Mouse (Mus musculus): ENCODE results near the gene Tmem179b. TPM values are rescaled to one million over a fixed set of nuclear protein-coding genes. Genes with fewer than 3 reads are reported as not detected.

Gene Tmem179b
- polyA plus RNA-seq, 1 experiment from 2014 or later, result 67.7 TPM

- no peak for ATAC-seq (ENCODE audit: insufficient read depth)
- Histone ChIP-seq H3K4me2 (peak overlapping the region; percentile 80), H3K4me3 (ENCODE audit: low read depth, low read length) (peak overlapping the region; percentile 100), H3K9ac (peak overlapping the region; percentile 56), H3K9me3 (ENCODE audit: low read depth, low read length) (no peaks in the 10 kb centered on the region), H3K4me1 (ENCODE audit: insufficient read depth) (peaks cover 16% of the 10 kb centered on the region), H3K27me3 (ENCODE audit: insufficient read depth, low read length) (no peaks in the 10 kb centered on the region), H3K27ac (ENCODE audit: low read depth) (peak overlapping the region; percentile 100), H3K36me3 (ENCODE audit: insufficient read depth) (peaks cover 46% of the 10 kb centered on the region)
- no peak for TF ChIP-seq CTCF (IDR thresholded peaks at IDR 0.05; ENCODE audit: low read depth)
- no peak for DNase-seq
- WGBS, result 14% methylated on average over 14 of the region's 14 CpGs
Measured at GRCm38 (mm10) chr19:8818301-8818798, 44.1 kb upstream of the Tmem179b start.

GRCm38 (mm10) chr19:8817001-8817400, 42.7 kb upstream of the Tmem179b start:
- Histone ChIP-seq H3K27me3 (ENCODE audit: insufficient read depth, low read length) (no peaks in the 10 kb centered on the region), H3K27ac (ENCODE audit: low read depth) (no peak overlapping the region), H3K9me3 (ENCODE audit: low read depth, low read length) (no peaks in the 10 kb centered on the region), H3K36me3 (ENCODE audit: insufficient read depth) (peaks cover 51% of the 10 kb centered on the region), H3K4me2 (peak overlapping the region; percentile 80), H3K4me1 (ENCODE audit: insufficient read depth) (peaks cover 13% of the 10 kb centered on the region), H3K4me3 (ENCODE audit: low read depth, low read length) (peak overlapping the region; percentile 100), H3K9ac (peak overlapping the region; percentile 3)
- 71% methylated on average over 3 of the region's 3 CpGs for WGBS
- DNase-seq (no peak), ATAC-seq (ENCODE audit: insufficient read depth) (no peak)
- TF ChIP-seq CTCF (IDR thresholded peaks at IDR 0.05; ENCODE audit: low read depth), result no peak

- H3K9ac ChIP-seq, result no peak overlapping the region
- H3K4me3 ChIP-seq (ENCODE audit: low read depth, low read length), result no peak overlapping the region
- no peak overlapping the region for H3K4me2 ChIP-seq
- H3K27me3 ChIP-seq (ENCODE audit: insufficient read depth, low read length), result no peaks in the 10 kb centered on the region
- ATAC-seq (ENCODE audit: insufficient read depth) (no peak), DNase-seq (no peak)
- peaks cover 62% of the 10 kb centered on the region for H3K36me3 ChIP-seq (ENCODE audit: insufficient read depth)
- no peak overlapping the region for H3K27ac ChIP-seq (ENCODE audit: low read depth)
- no peaks in the 10 kb centered on the region for H3K9me3 ChIP-seq (ENCODE audit: low read depth, low read length)
- no peak; the same call in 1 of the 2 replicates for TF ChIP-seq CTCF (IDR thresholded peaks at IDR 0.05; ENCODE audit: low read depth)
- H3K4me1 ChIP-seq (ENCODE audit: insufficient read depth), result peaks cover 11% of the 10 kb centered on the region
- 74% methylated on average over 11 of the region's 11 CpGs for WGBS
Measured at GRCm38 (mm10) chr19:8815812-8816211, 41.5 kb upstream of the Tmem179b start.

- 91% methylated on average over 5 of the region's 5 CpGs for WGBS
- TF ChIP-seq CTCF (IDR thresholded peaks at IDR 0.05; ENCODE audit: low read depth), result no peak
- 0 out of 2 replicates have a peak, but pooled peaks cover 3% of the 10 kb centered on the region for H3K4me1 ChIP-seq (ENCODE audit: insufficient read depth)
- H3K36me3 ChIP-seq (ENCODE audit: insufficient read depth), result peaks cover 71% of the 10 kb centered on the region
- H3K4me3 ChIP-seq (ENCODE audit: low read depth, low read length), result no peak overlapping the region
- no peak overlapping the region for H3K9ac ChIP-seq
- no peak overlapping the region for H3K4me2 ChIP-seq
- DNase-seq (no peak), ATAC-seq (ENCODE audit: insufficient read depth) (no peak)
- no peaks in the 10 kb centered on the region for H3K9me3 ChIP-seq (ENCODE audit: low read depth, low read length)
- H3K27ac ChIP-seq (ENCODE audit: low read depth), result no peak overlapping the region
- no peaks in the 10 kb centered on the region for H3K27me3 ChIP-seq (ENCODE audit: insufficient read depth, low read length)
Measured at GRCm38 (mm10) chr19:8806810-8807209, 32.5 kb upstream of the Tmem179b start.

GRCm38 (mm10) chr19:8803879-8804660, 29.8 kb upstream of the Tmem179b start:
- Histone ChIP-seq H3K36me3 (ENCODE audit: insufficient read depth) (peaks cover 46% of the 10 kb centered on the region), H3K27me3 (ENCODE audit: insufficient read depth, low read length) (no peaks in the 10 kb centered on the region), H3K4me1 (ENCODE audit: insufficient read depth) (0 out of 2 replicates have a peak, but pooled peaks cover 3% of the 10 kb centered on the region), H3K27ac (ENCODE audit: low read depth) (no peak overlapping the region), H3K4me2 (no peak overlapping the region), H3K9ac (no peak overlapping the region), H3K9me3 (ENCODE audit: low read depth, low read length) (no peaks in the 10 kb centered on the region), H3K4me3 (ENCODE audit: low read depth, low read length) (no peak overlapping the region)
- 85% methylated on average over 11 of the region's 11 CpGs for WGBS
- ATAC-seq (ENCODE audit: insufficient read depth) (no peak), DNase-seq (no peak)
- TF ChIP-seq CTCF (IDR thresholded peaks at IDR 0.05; ENCODE audit: low read depth), result no peak

- Histone ChIP-seq H3K4me3 (ENCODE audit: low read depth, low read length) (peak overlapping the region; percentile 60), H3K27ac (ENCODE audit: low read depth) (peak overlapping the region; percentile 88; the same call in 1 of the 2 replicates), H3K9me3 (ENCODE audit: low read depth, low read length) (no peaks in the 10 kb centered on the region), H3K36me3 (ENCODE audit: insufficient read depth) (peaks cover 38% of the 10 kb centered on the region), H3K27me3 (ENCODE audit: insufficient read depth, low read length) (no peaks in the 10 kb centered on the region), H3K4me1 (ENCODE audit: insufficient read depth) (0 out of 2 replicates have a peak, but pooled peaks cover 3% of the 10 kb centered on the region), H3K4me2 (peak overlapping the region; percentile 85), H3K9ac (0 out of 2 replicates have a peak overlapping the region, but pooled peaks have one; percentile 0)
- no peak for DNase-seq
- 90% methylated on average over 9 of the region's 9 CpGs for WGBS
- no peak for ATAC-seq (ENCODE audit: insufficient read depth)
- no peak for TF ChIP-seq CTCF (IDR thresholded peaks at IDR 0.05; ENCODE audit: low read depth)
Measured at GRCm38 (mm10) chr19:8803204-8803780, 29.0 kb upstream of the Tmem179b start.
